Mouse (Mus musculus): Measurements from ENCODE around the gene Rec114.

Rec114 gene

GRCm38 (mm10) chr9:58743702-58744248 lies at the start of gene Rec114:
Gene Rec114, minus strand, starts transcription at chr9:58743964.
- DNase-seq (ENCODE audit: inconsistent age in 2 of 2, low spot score in 1 of 2) = no peak

- DNase-seq (ENCODE audit: inconsistent age in 2 of 2, low spot score in 1 of 2) = no peak
Observed at GRCm38 (mm10) chr9:58789476-58789875, 45.7 kb upstream of the Rec114 start.

- DNase-seq (ENCODE audit: inconsistent age in 2 of 2, low spot score in 1 of 2) = no peak
Observed at GRCm38 (mm10) chr9:58775363-58775762, 31.6 kb upstream of the Rec114 start.

- no peak for DNase-seq (ENCODE audit: inconsistent age in 2 of 2, low spot score in 1 of 2)
Observed at GRCm38 (mm10) chr9:58774761-58775160, 31.0 kb upstream of the Rec114 start.

GRCm38 (mm10) chr9:58769943-58770342 lies 26.2 kb upstream of the Rec114 start:
- DNase-seq (ENCODE audit: inconsistent age in 2 of 2, low spot score in 1 of 2) = no peak

- no peak for DNase-seq (ENCODE audit: inconsistent age in 2 of 2, low spot score in 1 of 2)
Observed at GRCm38 (mm10) chr9:58766959-58767955, 23.5 kb upstream of the Rec114 start.

- no peak for DNase-seq (ENCODE audit: inconsistent age in 2 of 2, low spot score in 1 of 2)
Observed at GRCm38 (mm10) chr9:58764354-58764753, 20.6 kb upstream of the Rec114 start.

- DNase-seq (ENCODE audit: inconsistent age in 2 of 2, low spot score in 1 of 2) = no peak
Observed at GRCm38 (mm10) chr9:58763114-58763513, 19.4 kb upstream of the Rec114 start.

GRCm38 (mm10) chr9:58762086-58762485 lies 18.3 kb upstream of the Rec114 start:
- DNase-seq (ENCODE audit: inconsistent age in 2 of 2, low spot score in 1 of 2) = no peak

- DNase-seq (ENCODE audit: inconsistent age in 2 of 2, low spot score in 1 of 2) = no peak
Observed at GRCm38 (mm10) chr9:58758754-58759153, 15.0 kb upstream of the Rec114 start.

GRCm38 (mm10) chr9:58756371-58757132 lies 12.8 kb upstream of the Rec114 start:
- DNase-seq (ENCODE audit: inconsistent age in 2 of 2, low spot score in 1 of 2) = no peak

GRCm38 (mm10) chr9:58753606-58754005 lies 9.8 kb upstream of the Rec114 start:
- DNase-seq (ENCODE audit: inconsistent age in 2 of 2, low spot score in 1 of 2) = no peak

- peak in 1 of 2 experiments; percentile 27 for DNase-seq (ENCODE audit: inconsistent age in 2 of 2, low spot score in 1 of 2)
Observed at GRCm38 (mm10) chr9:58748142-58748541, 4.4 kb upstream of the Rec114 start.

GRCm38 (mm10) chr9:58747328-58747755 lies 3.6 kb upstream of the Rec114 start:
- peak in 1 of 2 experiments; percentile 25 for DNase-seq (ENCODE audit: inconsistent age in 2 of 2, low spot score in 1 of 2)

- DNase-seq (ENCODE audit: inconsistent age in 2 of 2, low spot score in 1 of 2) = no peak
Observed at GRCm38 (mm10) chr9:58742692-58743091, 1.1 kb downstream of the Rec114 start.

- no peak for DNase-seq (ENCODE audit: inconsistent age in 2 of 2, low spot score in 1 of 2)
Observed at GRCm38 (mm10) chr9:58741369-58741768, 2.4 kb downstream of the Rec114 start.

GRCm38 (mm10) chr9:58739791-58740190 lies 4.0 kb downstream of the Rec114 start:
- no peak for DNase-seq (ENCODE audit: inconsistent age in 2 of 2, low spot score in 1 of 2)

- DNase-seq (ENCODE audit: inconsistent age in 2 of 2, low spot score in 1 of 2) = no peak
Observed at GRCm38 (mm10) chr9:58723165-58723564, 20.6 kb downstream of the Rec114 start.

GRCm38 (mm10) chr9:58722151-58722550 lies 21.6 kb downstream of the Rec114 start:
- no peak for DNase-seq (ENCODE audit: inconsistent age in 2 of 2, low spot score in 1 of 2)

- no peak for DNase-seq (ENCODE audit: inconsistent age in 2 of 2, low spot score in 1 of 2)
Observed at GRCm38 (mm10) chr9:58721021-58721420, 22.7 kb downstream of the Rec114 start.

- DNase-seq (ENCODE audit: inconsistent age in 2 of 2, low spot score in 1 of 2) = no peak
Observed at GRCm38 (mm10) chr9:58720167-58720566, 23.6 kb downstream of the Rec114 start.

Data from adrenal gland, adult (tissue).